Mouse (Mus musculus) frontal cortex, postnatal 25 days (tissue): ENCODE data around the gene Pmpcb.
A peak's percentile ranks its signal among the peaks of the same experiment; 100 is the strongest.

Source experiments
- DNase-seq, 2 experiments: peaks; one replicate each; pipeline ENCODE4 v3.0.0; 2022; ENCODE audit warnings: low spot score in 2 of 2

The Pmpcb gene

GRCm38 (mm10) chr5:21732177-21732911 is 4.6 kb upstream of the Pmpcb start:
- no peak for DNase-seq

- peak; percentile 48 to 60 for DNase-seq
Measured at GRCm38 (mm10) chr5:21732930-21733329, 4.0 kb upstream of the Pmpcb start.

- DNase-seq, result no peak
Measured at GRCm38 (mm10) chr5:21735100-21735499, 1.8 kb upstream of the Pmpcb start.

- peak; percentile 46 to 49 for DNase-seq
Measured at GRCm38 (mm10) chr5:21735584-21735983, 1.4 kb upstream of the Pmpcb start.

GRCm38 (mm10) chr5:21736046-21736445 is 895 bp upstream of the Pmpcb start:
- no peak for DNase-seq

GRCm38 (mm10) chr5:21737620-21738019 is 679 bp downstream of the Pmpcb start:
- DNase-seq, result no peak

- DNase-seq, result no peak
Measured at GRCm38 (mm10) chr5:21739120-21739519, 2.2 kb downstream of the Pmpcb start.

GRCm38 (mm10) chr5:21739881-21740280 is 2.9 kb downstream of the Pmpcb start:
- DNase-seq, result no peak

- no peak for DNase-seq
Measured at GRCm38 (mm10) chr5:21743606-21744005, 6.7 kb downstream of the Pmpcb start.

GRCm38 (mm10) chr5:21744651-21745050 is 7.7 kb downstream of the Pmpcb start:
- no peak for DNase-seq

DNA sequence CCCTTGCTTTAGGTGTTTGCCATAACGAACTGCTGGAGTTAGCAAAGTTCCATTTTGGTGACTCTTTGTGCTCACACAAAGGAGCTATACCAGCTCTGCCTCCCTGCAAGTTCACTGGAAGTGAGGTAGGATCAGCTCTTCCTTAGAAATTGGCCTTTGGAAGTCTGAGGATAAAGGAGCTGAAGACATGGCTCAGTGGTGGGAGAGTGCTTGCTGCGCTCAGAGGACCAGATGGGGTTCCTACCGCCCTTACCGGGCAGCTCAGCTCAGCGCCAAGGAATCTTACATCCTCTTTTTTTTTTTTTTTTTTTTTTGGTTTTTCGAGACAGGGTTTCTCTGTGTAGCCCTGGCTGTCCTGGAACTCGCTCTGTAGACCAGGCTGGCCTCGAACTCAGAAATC is 9.0 kb downstream of the Pmpcb start:
- no peak for DNase-seq

GRCm38 (mm10) chr5:21768506-21768905 is 31.6 kb downstream of the Pmpcb start:
- no peak for DNase-seq

GRCm38 (mm10) chr5:21769841-21770240 is 32.9 kb downstream of the Pmpcb start:
- no peak for DNase-seq

GRCm38 (mm10) chr5:21776491-21776890 is 39.5 kb downstream of the Pmpcb start:
- DNase-seq, result no peak

DNA sequence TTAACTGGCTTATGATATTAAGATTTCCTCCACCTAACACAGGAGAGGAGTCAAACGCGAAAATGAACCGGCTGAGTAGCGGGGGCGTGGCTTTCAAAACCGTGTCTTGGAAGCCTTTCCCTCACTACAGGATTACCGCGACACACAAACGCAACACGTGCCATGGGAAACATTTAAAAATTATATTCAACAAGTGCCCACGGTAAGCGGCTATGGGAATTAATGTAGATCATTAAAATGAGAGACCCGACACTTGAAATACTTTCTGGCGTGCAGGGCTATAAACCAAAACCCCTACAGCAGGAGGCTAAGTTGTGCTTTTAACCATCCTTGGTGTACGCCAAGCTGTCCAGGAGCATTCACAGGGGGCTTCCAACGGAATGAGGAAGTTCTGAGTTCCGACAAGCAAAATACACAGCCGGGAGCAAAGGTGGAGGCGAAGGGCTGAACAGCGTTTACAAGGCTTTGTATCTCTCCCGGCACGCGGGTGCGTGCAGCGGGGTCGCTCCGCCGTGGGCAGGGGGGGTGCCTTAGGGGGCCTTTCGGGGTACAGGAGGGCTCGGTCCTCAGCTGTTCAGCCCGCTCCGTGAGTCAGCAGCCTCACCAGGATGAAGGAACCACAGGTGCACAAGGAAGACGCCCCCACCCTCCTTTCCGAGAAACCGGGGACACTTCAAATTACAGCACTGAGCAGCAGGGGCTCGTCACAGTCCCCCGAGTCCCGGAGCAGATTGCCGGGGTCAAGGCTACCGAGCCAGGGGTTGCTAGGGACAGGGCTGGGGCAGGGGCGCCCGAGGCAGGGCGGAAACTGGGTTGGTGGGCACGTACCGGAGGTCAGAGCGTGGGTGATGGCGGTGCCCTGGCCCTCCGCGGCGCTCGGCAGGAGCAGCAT is 47.5 kb downstream of the Pmpcb start:
- DNase-seq, result no peak

- DNase-seq, result peak; percentile 83 to 84
Measured at GRCm38 (mm10) chr5:21785053-21785452, 48.1 kb downstream of the Pmpcb start, which contains the start of the genes Dnajc2 and Psmc2. Gene Dnajc2 (minus strand): TSS chr5:21785251. Gene Psmc2 (plus strand): TSS chr5:21785283.

DNA sequence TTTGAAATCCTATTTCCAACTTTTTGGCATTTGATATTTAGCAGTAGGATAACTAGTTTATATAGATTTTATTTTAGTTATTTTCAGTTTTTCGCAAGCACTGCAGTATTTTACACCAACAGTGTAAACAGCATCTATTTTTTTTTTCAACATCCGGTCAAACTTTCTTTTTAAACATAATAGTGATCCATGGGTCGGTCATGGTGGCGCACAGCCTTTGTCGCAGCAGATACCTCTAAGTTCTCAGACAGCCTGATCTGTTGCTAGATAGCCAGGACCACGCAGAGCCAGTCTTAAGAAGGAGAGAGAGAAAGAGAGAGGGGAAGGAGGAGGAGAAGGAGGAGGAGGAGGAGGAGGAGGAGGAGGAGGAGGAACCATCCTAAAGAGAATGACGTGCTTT is 48.8 kb downstream of the Pmpcb start:
- no peak for DNase-seq

DNA sequence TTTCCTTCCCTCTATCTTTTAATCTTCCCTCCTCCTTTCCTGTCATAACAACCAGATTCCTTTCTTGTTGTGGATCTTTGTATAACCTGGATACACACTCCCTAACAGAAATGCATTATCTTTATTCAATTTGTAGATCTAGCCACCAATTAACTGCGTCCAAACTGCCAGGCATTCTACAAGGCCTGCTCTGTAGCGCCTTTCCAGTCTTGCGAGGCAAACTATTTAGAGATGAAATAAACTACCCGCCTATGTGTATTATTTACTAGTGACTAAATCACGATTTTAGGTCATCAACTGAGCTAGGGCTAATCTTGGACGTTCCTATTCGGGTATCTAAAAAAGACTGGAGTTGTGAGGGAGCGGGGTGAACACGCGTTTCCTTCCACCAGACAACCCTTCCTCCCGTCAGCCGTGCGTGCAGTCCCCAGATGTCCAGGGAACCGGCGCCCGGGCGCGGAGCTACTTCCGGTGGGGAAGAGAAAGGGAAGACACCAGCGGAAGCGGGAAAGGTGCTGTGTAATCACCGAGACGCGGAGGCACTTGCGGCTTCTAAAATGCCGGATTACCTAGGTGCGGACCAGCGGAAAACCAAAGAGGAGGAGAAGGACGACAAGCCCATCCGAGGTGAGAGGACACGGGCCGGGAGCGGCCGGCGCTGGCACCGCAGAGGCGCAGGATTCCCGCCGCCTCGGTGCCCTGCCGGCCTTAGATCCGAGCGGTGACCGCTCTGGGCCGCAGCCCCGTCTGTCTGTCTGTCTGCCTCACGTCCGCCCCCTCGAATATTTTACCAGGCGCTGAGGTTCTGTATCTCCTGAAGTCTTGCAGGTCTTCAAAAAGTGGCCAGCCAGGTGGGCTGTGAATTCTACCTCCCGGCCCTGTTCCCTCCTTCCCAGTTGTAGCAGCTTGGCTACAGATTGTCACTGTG is 49.6 kb downstream of the Pmpcb start:
- DNase-seq, result peak; percentile 88

GRCm38 (mm10) chr5:21787186-21788105 is 50.5 kb downstream of the Pmpcb start:
- DNase-seq, result no peak

DNA sequence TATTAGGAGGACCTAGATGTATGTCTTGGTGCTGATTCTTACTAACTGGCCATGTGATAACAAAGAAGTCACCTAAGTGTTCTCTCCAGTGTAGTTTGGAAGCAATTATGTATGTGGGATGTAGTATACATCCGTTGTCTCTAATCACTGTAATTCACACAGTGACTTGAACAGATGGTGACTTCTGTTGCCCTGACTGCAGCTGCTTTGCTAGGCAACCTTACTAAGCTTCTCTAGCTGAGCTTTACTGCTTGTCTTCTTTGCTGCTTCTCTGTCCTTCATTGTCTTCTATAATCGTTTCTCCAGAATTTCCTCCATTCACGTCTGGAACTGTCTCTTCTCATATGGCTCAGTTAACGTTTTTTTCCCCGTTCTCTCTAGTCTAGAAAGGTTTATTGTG is 52.1 kb downstream of the Pmpcb start:
- DNase-seq, result no peak

DNA sequence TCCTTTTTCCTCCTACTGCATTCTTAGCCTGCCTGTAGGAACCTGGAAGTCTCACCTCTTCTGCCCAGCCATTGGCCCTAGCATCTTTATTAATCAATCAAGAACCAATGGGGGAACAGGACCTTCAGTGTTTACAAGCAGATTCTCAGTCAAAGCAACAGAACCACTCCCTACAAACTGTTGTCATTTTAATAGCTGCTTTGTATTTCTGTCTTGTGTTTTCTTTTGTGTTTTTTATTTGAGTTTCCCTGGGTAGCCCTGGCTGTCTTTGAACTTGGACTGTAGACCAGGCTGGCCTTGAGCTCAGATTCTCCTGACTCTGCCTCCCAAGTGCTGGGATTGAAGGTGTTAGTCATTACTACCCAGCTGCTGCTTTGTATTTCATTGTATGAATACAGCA is 55.2 kb downstream of the Pmpcb start:
- DNase-seq, result no peak
